Mouse (Mus musculus) hindbrain, embryonic 10.5 days (tissue): ENCODE results near the gene Kank1. TPM values are rescaled to one million over a fixed set of nuclear protein-coding genes. Genes with fewer than 3 reads are reported as not detected.

Experiments used
- DNase-seq: peaks from one replicate; pipeline ENCODE4 v3.0.0-alpha.2; 2017; ENCODE audit warnings: low spot score
- H3K27ac ChIP-seq: fragments of 300-500 bp; sonication (generic); 2 replicates; pipeline ENCODE4 v1.5.1; 2016; ENCODE audit warnings: mild to moderate bottlenecking, moderate library complexity
- H3K27me3 ChIP-seq: fragments of 300-500 bp; sonication (generic); 2 replicates; pipeline ENCODE4 v1.6.1; 2016; ENCODE audit warnings: mild to moderate bottlenecking; ENCODE audit not compliant: poor library complexity, insufficient read depth, severe bottlenecking
- H3K36me3 ChIP-seq: fragments of 300-500 bp; sonication (generic); 2 replicates; pipeline ENCODE4 v1.6.1; 2016; ENCODE audit warnings: mild to moderate bottlenecking, moderate library complexity
- H3K4me1 ChIP-seq: fragments of 300-500 bp; sonication (generic); replicated peaks from 2 replicates; pipeline ENCODE4 v1.6.1; 2016; ENCODE audit warnings: mild to moderate bottlenecking
- H3K4me3 ChIP-seq: fragments of 300-500 bp; sonication (generic); 2 replicates; pipeline ENCODE4 v1.5.1; 2016; ENCODE audit warnings: mild to moderate bottlenecking, moderate library complexity
- H3K9me3 ChIP-seq: fragments of 300-500 bp; sonication (generic); 2 replicates; pipeline ENCODE4 v1.6.1; 2016; ENCODE audit warnings: mild to moderate bottlenecking, moderate library complexity
- WGBS: fragments of 180-500 bp; shearing (Covaris S2); methylation state at CpG from one replicate; pipeline ENCODE4 v1.1.7; 2016; 5-methylcytosine and 5-hydroxymethylcytosine counted together
- polyA plus RNA-seq: library from polyadenylated mRNA; unstranded; fragments of >200 nt; fragmentation: Nextera tagmentation; extraction: Ambion mirVana; gene quantifications from 2 replicates; pipeline ENCODE4 v1.2.1, GENCODE M21; 2016

Kank1 gene
- polyA plus RNA-seq: 18.4 and 20.6 TPM in 2 replicates

- Histone ChIP-seq H3K27ac (peak within 1 kb of the TSS; percentile 92), H3K36me3 (no peaks in the 10 kb centered on the region), H3K27me3 (peaks cover 35% of the 10 kb centered on the region), H3K4me1 (peaks cover 39% of the 10 kb centered on the region), H3K9me3 (no peaks in the 10 kb centered on the region), H3K4me3 (peak within 1 kb of the TSS; percentile 84)
- peak; percentile 86 for DNase-seq
- WGBS: under 1% methylated on average over 76 of the region's 76 CpGs
Observed at GRCm38 (mm10) chr19:25236596-25237491, at the start of gene Kank1. Gene Kank1 (plus strand): TSS chr19:25236975.

GRCm38 (mm10) chr19:25187681-25188080 lies 49.1 kb upstream of the Kank1 start:
- H3K4me1 ChIP-seq: peaks cover 11% of the 10 kb centered on the region
- H3K27ac ChIP-seq: no peak overlapping the region; the same call in 1 of the 2 replicates
- no peaks in the 10 kb centered on the region for H3K36me3 ChIP-seq
- WGBS: 82% methylated on average over 18 of the region's 18 CpGs
- no peaks in the 10 kb centered on the region for H3K9me3 ChIP-seq
- H3K4me3 ChIP-seq: no peak overlapping the region
- no peaks in the 10 kb centered on the region for H3K27me3 ChIP-seq
- no peak for DNase-seq

GRCm38 (mm10) chr19:25193751-25194150 lies 43.0 kb upstream of the Kank1 start:
- H3K27me3 ChIP-seq: no peaks in the 10 kb centered on the region
- H3K4me3 ChIP-seq: no peak overlapping the region
- H3K4me1 ChIP-seq: 0 out of 2 replicates have a peak, but pooled peaks cover 5% of the 10 kb centered on the region
- no peaks in the 10 kb centered on the region for H3K36me3 ChIP-seq
- DNase-seq: no peak
- H3K27ac ChIP-seq: no peak overlapping the region
- H3K9me3 ChIP-seq: no peaks in the 10 kb centered on the region
- 95% methylated on average over 9 of the region's 9 CpGs for WGBS

- Histone ChIP-seq H3K4me3 (no peak overlapping the region), H3K4me1 (peaks cover 13% of the 10 kb centered on the region), H3K27ac (0 out of 2 replicates have a peak overlapping the region, but pooled peaks have one; percentile 47), H3K36me3 (no peaks in the 10 kb centered on the region), H3K9me3 (no peaks in the 10 kb centered on the region), H3K27me3 (no peaks in the 10 kb centered on the region)
- no peak for DNase-seq
- WGBS: 80% methylated on average over 13 of the region's 13 CpGs
Observed at GRCm38 (mm10) chr19:25200081-25200860, 36.5 kb upstream of the Kank1 start.

GRCm38 (mm10) chr19:25203077-25203476 lies 33.7 kb upstream of the Kank1 start:
- 87% methylated on average over 12 of the region's 12 CpGs for WGBS

GRCm38 (mm10) chr19:25206969-25207368 lies 29.8 kb upstream of the Kank1 start:
- Histone ChIP-seq H3K27me3 (peaks cover 25% of the 10 kb centered on the region), H3K27ac (no peak overlapping the region), H3K4me1 (peaks cover 26% of the 10 kb centered on the region), H3K36me3 (no peaks in the 10 kb centered on the region), H3K4me3 (no peak overlapping the region), H3K9me3 (0 out of 2 replicates have a peak, but pooled peaks cover under 1% of the 10 kb centered on the region)
- DNase-seq: no peak
- 63% methylated on average over 12 of the region's 12 CpGs for WGBS

More at GRCm38 (mm10) chr19:25203077-25203476, 33.7 kb upstream of the Kank1 start:
- Histone ChIP-seq H3K4me1 (peaks cover 24% of the 10 kb centered on the region), H3K9me3 (no peaks in the 10 kb centered on the region), H3K4me3 (no peak overlapping the region), H3K27ac (no peak overlapping the region), H3K27me3 (peaks cover 8% of the 10 kb centered on the region), H3K36me3 (no peaks in the 10 kb centered on the region)
- no peak for DNase-seq

- Histone ChIP-seq H3K27me3 (peaks cover 25% of the 10 kb centered on the region), H3K27ac (peak overlapping the region; percentile 83), H3K9me3 (peaks cover 9% of the 10 kb centered on the region; the same call in 1 of the 2 replicates), H3K4me1 (peaks cover 26% of the 10 kb centered on the region), H3K36me3 (no peaks in the 10 kb centered on the region), H3K4me3 (peak overlapping the region; percentile 37)
- WGBS: 9% methylated on average over 23 of the region's 23 CpGs
- DNase-seq: peak; percentile 71
Observed at GRCm38 (mm10) chr19:25207731-25208361, 28.9 kb upstream of the Kank1 start.

GRCm38 (mm10) chr19:25208596-25209110 lies 28.1 kb upstream of the Kank1 start:
- DNase-seq: no peak
- peak overlapping the region; percentile 83 for H3K27ac ChIP-seq
- H3K36me3 ChIP-seq: no peaks in the 10 kb centered on the region
- H3K4me1 ChIP-seq: peaks cover 26% of the 10 kb centered on the region
- peaks cover 25% of the 10 kb centered on the region for H3K27me3 ChIP-seq
- peaks cover 15% of the 10 kb centered on the region for H3K9me3 ChIP-seq
- H3K4me3 ChIP-seq: peak overlapping the region; percentile 37; the same call in 1 of the 2 replicates
- WGBS: 56% methylated on average over 11 of the region's 11 CpGs

GRCm38 (mm10) chr19:25220611-25221010 lies 16.2 kb upstream of the Kank1 start:
- no peaks in the 10 kb centered on the region for H3K27me3 ChIP-seq
- WGBS: 84% methylated on average over 2 of the region's 2 CpGs
- no peak for DNase-seq
- H3K4me3 ChIP-seq: no peak overlapping the region
- H3K9me3 ChIP-seq: 0 out of 2 replicates have a peak, but pooled peaks cover 3% of the 10 kb centered on the region
- H3K27ac ChIP-seq: no peak overlapping the region
- no peaks in the 10 kb centered on the region for H3K36me3 ChIP-seq
- peaks cover 10% of the 10 kb centered on the region; the same call in 1 of the 2 replicates for H3K4me1 ChIP-seq

- Histone ChIP-seq H3K4me1 (peaks cover 6% of the 10 kb centered on the region; the same call in 1 of the 2 replicates), H3K36me3 (no peaks in the 10 kb centered on the region), H3K4me3 (no peak overlapping the region), H3K27me3 (no peaks in the 10 kb centered on the region), H3K9me3 (0 out of 2 replicates have a peak, but pooled peaks cover 3% of the 10 kb centered on the region), H3K27ac (no peak overlapping the region)
- DNase-seq: no peak
- 70% methylated on average over 9 of the region's 9 CpGs for WGBS
Observed at GRCm38 (mm10) chr19:25221964-25222640, 14.7 kb upstream of the Kank1 start.

GRCm38 (mm10) chr19:25230058-25230974 lies 6.5 kb upstream of the Kank1 start:
- H3K27ac ChIP-seq: no peak overlapping the region
- WGBS: 76% methylated on average over 4 of the region's 4 CpGs

More at GRCm38 (mm10) chr19:25230058-25230974, 6.5 kb upstream of the Kank1 start:
- Histone ChIP-seq H3K4me1 (peaks cover 14% of the 10 kb centered on the region), H3K36me3 (no peaks in the 10 kb centered on the region), H3K9me3 (no peaks in the 10 kb centered on the region), H3K4me3 (no peak overlapping the region), H3K27me3 (peaks cover 14% of the 10 kb centered on the region)
- DNase-seq: no peak
